Comparison of ENCODE assay signal across 15 mouse cellular contexts in the genomic region with DNA sequence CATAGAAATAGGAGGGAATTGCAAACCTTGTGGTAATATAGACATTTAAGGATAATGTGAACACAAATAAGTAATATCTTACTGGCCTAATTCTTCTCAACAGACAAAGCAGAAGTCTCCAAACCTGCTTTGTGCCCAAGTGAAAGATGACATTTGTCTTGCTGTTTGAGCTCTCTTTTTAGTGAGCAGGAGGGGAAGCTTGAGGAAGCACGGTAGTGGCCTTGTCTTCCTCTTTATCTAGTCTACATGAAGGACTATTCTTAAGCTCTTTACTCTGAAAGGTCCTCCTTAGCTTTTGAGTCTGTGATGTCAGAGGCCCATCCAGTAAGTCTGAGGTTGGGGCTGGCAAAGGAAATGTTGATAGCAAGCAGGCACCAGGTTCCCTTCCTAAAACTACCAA.
"Had no signal": no experiment of that assay in that cellular context is flagged by ENCODE, and none has a peak within 500 bp of the region (broad histone marks: within the 10 kb centered on the region; RNA-seq: fewer than 3 reads in every experiment).

No protein-coding gene starts in this region.

- H3K4me3 ChIP-seq: kidney, embryonic 15.5 days; limb, embryonic 12.5 days; liver, embryonic 13.5 days; lung, embryonic 15.5 days; midbrain, embryonic 10.5 days; neural tube, embryonic 12.5 days had no signal

- H3K36me3 ChIP-seq: kidney, embryonic 15.5 days; limb, embryonic 12.5 days; liver, embryonic 13.5 days; lung, embryonic 15.5 days; midbrain, embryonic 10.5 days; neural tube, embryonic 12.5 days had no signal

- H3K4me1 ChIP-seq: kidney, embryonic 15.5 days; limb, embryonic 12.5 days; lung, embryonic 15.5 days; midbrain, embryonic 10.5 days; neural tube, embryonic 12.5 days had no signal

- H3K9ac ChIP-seq: kidney, embryonic 15.5 days; limb, embryonic 12.5 days; liver, embryonic 13.5 days; liver, postnatal 0 days; lung, embryonic 15.5 days; neural tube, embryonic 12.5 days had no signal

- DNase-seq: kidney, adult 2 months; kidney, postnatal 14 days; layer of hippocampus, adult 9-11 months; liver; liver, embryonic 13.5 days; liver, postnatal 0 days; lung, postnatal 14 days; midbrain, embryonic 14.5 days; right cerebral cortex, postnatal 14 days; thymus, postnatal 36 days had no signal

- H3K27ac ChIP-seq: kidney, embryonic 15.5 days; limb, embryonic 12.5 days; liver, embryonic 13.5 days; lung, embryonic 15.5 days; midbrain, embryonic 10.5 days; neural tube, embryonic 12.5 days had no signal

- H3K27me3 ChIP-seq: kidney, embryonic 15.5 days; limb, embryonic 12.5 days; liver, embryonic 13.5 days; lung, embryonic 15.5 days; neural tube, embryonic 12.5 days had no signal

- ATAC-seq: liver, postnatal 0 days had no signal
